Mouse (Mus musculus): Measurements from ENCODE around the gene Il12rb1. TPM values are rescaled to one million over a fixed set of nuclear protein-coding genes. Genes with fewer than 3 reads are reported as not detected.
A peak's percentile ranks its signal among the peaks of the same experiment; 100 is the strongest.

Gene Il12rb1
- polyA plus RNA-seq, 1 experiment from 2014 or later: not detected

DNA sequence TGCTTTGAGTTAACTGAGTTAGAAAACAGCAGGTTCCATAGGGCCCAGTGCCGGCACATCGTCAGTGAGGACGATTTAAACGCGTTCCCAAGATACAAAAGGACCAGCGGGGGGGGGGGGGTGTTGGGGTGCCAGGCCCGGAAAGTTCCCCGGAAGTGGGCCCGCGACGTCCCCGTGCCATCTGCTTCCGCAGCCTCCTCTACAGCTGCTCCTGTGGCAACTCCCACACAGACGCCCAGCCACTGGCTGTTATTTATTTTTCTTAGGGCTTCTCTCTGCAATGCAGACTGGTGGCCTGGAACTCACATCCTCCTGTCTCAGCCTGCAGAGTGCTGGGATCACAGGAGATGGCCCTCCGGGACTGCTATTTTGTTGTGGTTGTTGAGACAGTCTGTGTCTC, 7.1 kb upstream of the Il12rb1 start:
- Histone ChIP-seq H3K27me3 (ENCODE audit: control insufficient read depth, insufficient read depth, low read length) (peaks cover 58% of the 10 kb centered on the region), H3K9me3 (ENCODE audit: control insufficient read depth, low read length) (no peaks in the 10 kb centered on the region), H3K4me2 (ENCODE audit: low read depth) (no peak overlapping the region), H3K36me3 (ENCODE audit: control insufficient read depth, insufficient read depth, low read length) (no peaks in the 10 kb centered on the region), H3K4me3 (ENCODE audit: low read depth, low read length) (no peak overlapping the region), H3K27ac (ENCODE audit: low read depth, low read length) (no peak overlapping the region), H3K9ac (ENCODE audit: low read length) (no peak overlapping the region), H3K4me1 (ENCODE audit: control insufficient read depth, insufficient read depth, low read length) (peaks cover 23% of the 10 kb centered on the region)
- no peak for DNase-seq (ENCODE audit: low spot score)
- WGBS: 43% methylated on average over 15 of the region's 15 CpGs
- no peak for ATAC-seq (ENCODE audit: insufficient read depth, low FRiP score, low TSS enrichment)

DNA sequence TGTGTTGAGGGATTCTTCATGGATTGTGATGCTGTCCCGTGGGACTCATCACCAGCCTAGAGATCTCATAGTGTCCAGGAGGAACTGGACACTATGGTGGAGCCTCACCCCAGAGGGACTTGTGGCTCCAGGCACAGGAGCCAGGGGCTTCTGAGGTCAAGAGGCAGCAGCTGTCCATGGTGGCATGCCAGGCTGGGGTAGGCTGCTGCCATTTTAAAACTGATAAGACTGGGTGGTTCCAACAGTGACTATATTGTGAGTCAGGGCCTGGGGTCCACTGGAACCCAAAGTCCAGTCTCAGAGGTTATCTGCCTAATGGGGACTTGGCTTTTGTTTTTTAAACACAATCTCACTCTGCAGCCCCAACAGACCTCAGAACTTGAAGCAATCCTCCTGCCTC, 6.4 kb upstream of the Il12rb1 start:
- Histone ChIP-seq H3K4me3 (ENCODE audit: low read depth, low read length) (no peak overlapping the region), H3K27ac (ENCODE audit: low read depth, low read length) (no peak overlapping the region), H3K27me3 (ENCODE audit: control insufficient read depth, insufficient read depth, low read length) (peaks cover 57% of the 10 kb centered on the region), H3K4me1 (ENCODE audit: control insufficient read depth, insufficient read depth, low read length) (peaks cover 17% of the 10 kb centered on the region), H3K4me2 (ENCODE audit: low read depth) (no peak overlapping the region), H3K36me3 (ENCODE audit: control insufficient read depth, insufficient read depth, low read length) (no peaks in the 10 kb centered on the region), H3K9me3 (ENCODE audit: control insufficient read depth, low read length) (no peaks in the 10 kb centered on the region), H3K9ac (ENCODE audit: low read length) (no peak overlapping the region)
- no peak for DNase-seq (ENCODE audit: low spot score)
- 78% methylated on average over 1 of the region's 1 CpGs for WGBS
- no peak for ATAC-seq (ENCODE audit: insufficient read depth, low FRiP score, low TSS enrichment)

DNA sequence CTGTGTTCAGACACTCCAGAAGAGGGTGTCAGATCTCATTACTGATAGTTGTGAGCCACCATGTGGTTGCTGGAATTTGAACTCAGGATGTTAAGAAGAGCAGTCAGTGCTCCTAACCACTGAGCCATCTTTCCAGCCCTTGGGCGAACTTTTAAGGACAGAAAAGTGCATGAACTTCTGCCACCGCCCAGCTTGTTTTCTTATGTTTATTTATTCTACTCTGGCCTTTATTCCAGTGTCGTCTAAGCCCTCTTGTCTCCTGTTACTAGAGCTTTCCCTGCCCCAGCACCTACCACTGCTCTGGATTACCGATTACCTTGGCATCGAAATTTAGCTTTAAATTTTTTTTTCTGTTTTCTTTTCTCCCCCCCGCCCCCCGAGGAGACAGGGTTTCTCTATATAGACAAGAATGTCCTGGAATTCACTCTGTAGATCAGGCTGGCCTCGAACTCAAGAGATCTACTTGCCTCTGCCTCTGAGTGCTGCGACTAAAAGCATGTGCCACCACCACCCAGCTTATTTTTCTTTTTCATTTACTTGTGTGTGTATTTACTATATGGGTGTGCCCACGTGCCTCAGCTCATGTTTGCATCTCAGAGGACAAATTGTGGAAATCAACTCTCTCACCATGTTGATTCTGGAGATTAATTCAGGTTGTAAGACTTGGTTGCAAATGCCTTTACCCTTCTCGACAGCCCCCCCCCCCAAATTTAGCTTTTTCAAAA, 5.3 kb upstream of the Il12rb1 start:
- H3K4me2 ChIP-seq (ENCODE audit: low read depth): no peak overlapping the region
- no peak overlapping the region for H3K9ac ChIP-seq (ENCODE audit: low read length)
- no peak for ATAC-seq (ENCODE audit: insufficient read depth, low FRiP score, low TSS enrichment)
- WGBS: 74% methylated on average over 11 of the region's 11 CpGs
- H3K36me3 ChIP-seq (ENCODE audit: control insufficient read depth, insufficient read depth, low read length): no peaks in the 10 kb centered on the region
- no peak overlapping the region for H3K27ac ChIP-seq (ENCODE audit: low read depth, low read length)
- peaks cover 13% of the 10 kb centered on the region for H3K4me1 ChIP-seq (ENCODE audit: control insufficient read depth, insufficient read depth, low read length)
- no peaks in the 10 kb centered on the region for H3K9me3 ChIP-seq (ENCODE audit: control insufficient read depth, low read length)
- peaks cover 56% of the 10 kb centered on the region for H3K27me3 ChIP-seq (ENCODE audit: control insufficient read depth, insufficient read depth, low read length)
- no peak overlapping the region for H3K4me3 ChIP-seq (ENCODE audit: low read depth, low read length)
- DNase-seq (ENCODE audit: low spot score): no peak

DNA sequence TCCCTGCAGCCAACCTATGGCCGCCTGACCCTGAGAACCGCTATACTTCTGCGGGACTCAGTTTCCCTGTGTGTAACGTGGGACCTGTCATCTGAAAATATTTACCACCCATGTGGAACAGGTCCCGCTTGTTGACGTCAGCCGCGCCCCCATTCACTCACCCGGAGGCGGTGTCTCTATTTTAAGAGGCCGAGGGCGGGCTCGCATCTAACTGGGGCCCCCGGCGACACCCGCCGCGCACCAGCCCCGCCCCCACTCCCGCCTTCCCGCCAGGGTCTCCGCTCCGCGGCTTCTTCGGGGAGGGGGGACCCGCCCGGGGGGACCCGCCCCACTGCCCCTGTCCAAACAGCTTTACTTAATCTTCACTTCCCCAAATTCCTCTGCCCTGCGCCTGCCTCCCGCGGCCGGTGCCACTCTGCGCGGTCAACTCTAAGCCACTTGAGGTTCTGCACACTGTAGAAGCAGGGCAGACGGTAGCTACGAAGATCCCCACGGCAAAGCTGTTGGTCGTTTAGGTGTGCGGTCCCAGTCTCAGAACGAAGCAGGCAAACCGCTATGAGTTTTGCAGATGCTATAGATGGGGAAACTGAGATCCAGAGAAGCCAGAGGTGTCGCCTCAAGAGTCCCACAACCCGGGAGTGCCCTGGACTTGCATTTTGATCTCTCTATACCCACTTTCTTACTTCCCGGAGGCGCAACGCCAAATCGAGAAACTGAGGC, 4.3 kb upstream of the Il12rb1 start:
- Histone ChIP-seq H3K27ac (ENCODE audit: low read depth, low read length) (no peak overlapping the region), H3K4me3 (ENCODE audit: low read depth, low read length) (peak overlapping the region; percentile 40), H3K4me1 (ENCODE audit: control insufficient read depth, insufficient read depth, low read length) (peaks cover 11% of the 10 kb centered on the region), H3K9me3 (ENCODE audit: control insufficient read depth, low read length) (no peaks in the 10 kb centered on the region), H3K4me2 (ENCODE audit: low read depth) (peak overlapping the region; percentile 84), H3K36me3 (ENCODE audit: control insufficient read depth, insufficient read depth, low read length) (no peaks in the 10 kb centered on the region), H3K27me3 (ENCODE audit: control insufficient read depth, insufficient read depth, low read length) (peaks cover 46% of the 10 kb centered on the region), H3K9ac (ENCODE audit: low read length) (peak overlapping the region; percentile 32)
- WGBS: 2% methylated on average over 44 of the region's 47 CpGs
- DNase-seq (ENCODE audit: low spot score) (no peak), ATAC-seq (ENCODE audit: insufficient read depth, low FRiP score, low TSS enrichment) (no peak)

DNA sequence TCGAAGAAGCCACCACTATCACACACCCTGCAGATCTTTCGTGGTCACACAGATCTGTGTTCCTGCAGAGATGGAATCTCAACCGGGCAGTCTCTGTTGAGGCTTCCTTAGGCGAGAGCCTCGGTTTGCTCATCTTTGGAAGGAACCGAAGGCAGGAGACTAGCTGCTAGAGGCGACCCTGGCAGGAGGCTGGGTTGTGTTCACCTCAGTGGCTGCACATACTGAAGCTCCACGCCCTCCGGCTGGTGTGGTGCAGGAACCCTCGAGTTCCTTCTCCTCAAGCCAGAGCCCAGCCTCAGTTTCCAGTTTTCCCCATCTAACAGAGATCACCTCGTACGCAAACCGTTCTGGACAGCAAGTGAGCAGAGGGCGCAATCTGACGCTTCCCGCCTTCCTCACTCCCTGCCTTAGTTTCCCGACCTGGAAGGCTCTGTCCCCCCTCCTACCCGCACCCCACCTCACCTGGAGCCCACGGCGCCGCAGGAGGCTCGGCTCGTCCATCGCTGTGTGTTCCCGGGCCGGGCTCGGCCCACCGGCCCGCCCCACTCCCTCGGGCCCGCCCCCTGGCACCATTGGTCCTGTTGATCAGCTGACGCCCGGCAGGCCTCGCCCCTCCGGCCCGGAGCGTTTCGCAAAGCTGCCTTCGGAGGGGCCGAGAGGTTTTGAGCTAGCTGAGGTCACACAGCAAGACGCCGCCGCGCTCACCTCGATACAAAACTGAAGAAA, 3.6 kb upstream of the Il12rb1 start, which contains the start of gene Mast3:
Gene Mast3 (minus strand): TSS at position 574 of the 726 bp plus-strand sequence.
- DNase-seq (ENCODE audit: low spot score) (peak; percentile 86), ATAC-seq (ENCODE audit: insufficient read depth, low FRiP score, low TSS enrichment) (peak; percentile 82)
- no peaks in the 10 kb centered on the region for H3K36me3 ChIP-seq (ENCODE audit: control insufficient read depth, insufficient read depth, low read length)
- H3K9ac ChIP-seq (ENCODE audit: low read length): peak within 1 kb of the TSS; percentile 32
- H3K27me3 ChIP-seq (ENCODE audit: control insufficient read depth, insufficient read depth, low read length): peaks cover 39% of the 10 kb centered on the region
- peak within 1 kb of the TSS; percentile 40 for H3K4me3 ChIP-seq (ENCODE audit: low read depth, low read length)
- H3K27ac ChIP-seq (ENCODE audit: low read depth, low read length): no peak within 1 kb of the TSS
- under 1% methylated on average over 45 of the region's 45 CpGs for WGBS
- peak within 1 kb of the TSS; percentile 84 for H3K4me2 ChIP-seq (ENCODE audit: low read depth)
- H3K9me3 ChIP-seq (ENCODE audit: control insufficient read depth, low read length): no peaks in the 10 kb centered on the region
- peaks cover 11% of the 10 kb centered on the region for H3K4me1 ChIP-seq (ENCODE audit: control insufficient read depth, insufficient read depth, low read length)

DNA sequence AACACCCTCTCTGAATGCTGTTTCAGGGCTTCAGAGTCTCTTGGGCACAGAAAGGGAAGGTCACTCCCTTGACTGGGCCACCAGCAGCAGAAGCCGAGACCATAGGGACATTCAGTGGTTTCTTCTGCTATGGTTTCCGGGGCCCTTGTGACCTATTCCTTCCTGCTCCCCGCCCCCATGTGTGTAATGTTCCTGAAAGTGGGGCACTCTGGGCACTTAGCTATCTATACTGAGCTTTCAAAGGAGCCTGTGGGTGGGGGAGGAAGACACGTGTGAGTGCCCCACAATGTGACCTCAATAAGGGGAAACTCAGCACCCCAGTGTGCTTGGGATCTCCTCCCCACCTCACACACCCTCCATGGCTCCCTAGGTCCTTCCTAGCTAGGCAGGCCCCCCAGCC, 1.7 kb upstream of the Il12rb1 start:
- peaks cover 11% of the 10 kb centered on the region for H3K4me1 ChIP-seq (ENCODE audit: control insufficient read depth, insufficient read depth, low read length)
- ATAC-seq (ENCODE audit: insufficient read depth, low FRiP score, low TSS enrichment) (no peak), DNase-seq (ENCODE audit: low spot score) (no peak)
- no peaks in the 10 kb centered on the region for H3K9me3 ChIP-seq (ENCODE audit: control insufficient read depth, low read length)
- H3K27ac ChIP-seq (ENCODE audit: low read depth, low read length): no peak overlapping the region
- H3K9ac ChIP-seq (ENCODE audit: low read length): no peak overlapping the region
- H3K4me3 ChIP-seq (ENCODE audit: low read depth, low read length): no peak overlapping the region
- 63% methylated on average over 4 of the region's 4 CpGs for WGBS
- no peaks in the 10 kb centered on the region for H3K36me3 ChIP-seq (ENCODE audit: control insufficient read depth, insufficient read depth, low read length)
- peaks cover 30% of the 10 kb centered on the region for H3K27me3 ChIP-seq (ENCODE audit: control insufficient read depth, insufficient read depth, low read length)
- no peak overlapping the region for H3K4me2 ChIP-seq (ENCODE audit: low read depth)

DNA sequence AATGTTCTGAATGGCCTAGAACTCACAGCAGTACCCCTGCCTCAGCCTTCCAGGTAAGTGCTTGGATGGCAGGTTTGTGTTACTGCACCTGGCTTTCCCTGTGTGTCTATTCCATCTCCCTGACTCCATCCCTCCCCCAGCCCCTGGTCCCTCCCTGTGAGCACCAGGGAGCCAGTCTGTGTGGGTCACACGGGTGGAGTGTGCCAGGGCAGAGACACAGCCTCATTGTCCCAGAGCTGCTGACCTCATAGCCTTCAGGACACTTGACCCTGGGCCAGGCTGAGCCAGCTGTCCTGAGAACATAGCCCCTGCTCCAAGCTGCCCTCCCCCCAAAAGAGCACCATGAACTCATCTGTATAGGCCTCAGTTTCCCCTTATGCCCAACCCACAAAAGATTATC, 945 bp upstream of the Il12rb1 start:
- H3K9ac ChIP-seq (ENCODE audit: low read length): no peak overlapping the region
- WGBS: 38% methylated on average over 1 of the region's 1 CpGs
- ATAC-seq (ENCODE audit: insufficient read depth, low FRiP score, low TSS enrichment) (no peak), DNase-seq (ENCODE audit: low spot score) (no peak)
- H3K27ac ChIP-seq (ENCODE audit: low read depth, low read length): no peak overlapping the region
- no peak overlapping the region for H3K4me2 ChIP-seq (ENCODE audit: low read depth)
- peaks cover 11% of the 10 kb centered on the region for H3K4me1 ChIP-seq (ENCODE audit: control insufficient read depth, insufficient read depth, low read length)
- H3K36me3 ChIP-seq (ENCODE audit: control insufficient read depth, insufficient read depth, low read length): no peaks in the 10 kb centered on the region
- no peak overlapping the region for H3K4me3 ChIP-seq (ENCODE audit: low read depth, low read length)
- H3K27me3 ChIP-seq (ENCODE audit: control insufficient read depth, insufficient read depth, low read length): peaks cover 30% of the 10 kb centered on the region
- H3K9me3 ChIP-seq (ENCODE audit: control insufficient read depth, low read length): no peaks in the 10 kb centered on the region

DNA sequence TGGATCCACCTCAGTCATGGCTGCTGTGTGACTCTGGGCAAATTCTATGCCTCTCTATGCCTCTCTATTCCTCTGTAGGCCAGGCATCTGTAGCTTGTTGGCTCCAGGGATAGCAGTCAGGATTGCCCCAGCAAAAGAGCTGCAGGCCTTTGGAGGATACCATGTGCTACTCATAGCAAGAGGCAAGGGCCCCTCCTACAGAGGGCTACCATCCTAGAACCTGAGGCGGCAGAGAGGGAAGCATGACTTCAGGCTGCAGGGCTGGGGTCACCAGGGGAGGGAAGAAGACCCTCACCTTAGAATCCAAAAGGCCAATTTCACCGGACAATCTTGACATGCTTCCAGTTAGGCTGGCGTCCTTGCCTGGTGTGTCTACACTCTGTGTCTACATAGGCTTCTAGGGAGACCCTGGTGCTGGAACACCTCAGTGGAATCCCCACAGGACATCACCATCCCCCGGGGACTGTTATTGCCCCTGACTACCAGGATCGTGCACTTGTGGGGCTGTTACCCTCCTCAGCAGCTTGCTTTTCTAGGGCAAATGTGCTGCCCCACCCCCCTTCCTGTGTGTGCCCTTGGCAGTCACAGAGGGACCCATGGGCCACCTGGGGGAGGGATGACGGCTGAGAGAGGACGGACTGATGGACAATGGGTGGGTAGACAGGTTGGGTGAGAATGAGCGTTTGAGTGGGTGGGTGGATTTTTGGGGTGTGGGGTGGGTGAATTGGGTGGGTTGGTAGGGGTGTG, 879 bp downstream of the Il12rb1 start:
- ATAC-seq (ENCODE audit: insufficient read depth, low FRiP score, low TSS enrichment) (no peak), DNase-seq (ENCODE audit: low spot score) (no peak)
- no peak overlapping the region for H3K4me3 ChIP-seq (ENCODE audit: low read depth, low read length)
- H3K4me1 ChIP-seq (ENCODE audit: control insufficient read depth, insufficient read depth, low read length): peaks cover 7% of the 10 kb centered on the region
- H3K36me3 ChIP-seq (ENCODE audit: control insufficient read depth, insufficient read depth, low read length): no peaks in the 10 kb centered on the region
- H3K27ac ChIP-seq (ENCODE audit: low read depth, low read length): no peak overlapping the region
- WGBS: 71% methylated on average over 8 of the region's 8 CpGs
- no peaks in the 10 kb centered on the region for H3K9me3 ChIP-seq (ENCODE audit: control insufficient read depth, low read length)
- no peak overlapping the region for H3K4me2 ChIP-seq (ENCODE audit: low read depth)
- H3K9ac ChIP-seq (ENCODE audit: low read length): no peak overlapping the region
- H3K27me3 ChIP-seq (ENCODE audit: control insufficient read depth, insufficient read depth, low read length): peaks cover 18% of the 10 kb centered on the region
